Mouse (Mus musculus): Measurements from ENCODE around the gene Gm7029.

The Gm7029 gene

GRCm38 (mm10) chr17:33913264-33913663, 39.6 kb downstream of the Gm7029 start:
- no peak for DNase-seq (ENCODE audit: low read depth, low spot score)

- DNase-seq (ENCODE audit: low read depth, low spot score) = no peak
Observed at GRCm38 (mm10) chr17:33913905-33914304, 40.3 kb downstream of the Gm7029 start.

GRCm38 (mm10) chr17:33914969-33915391, 41.3 kb downstream of the Gm7029 start:
- no peak for DNase-seq (ENCODE audit: low read depth, low spot score)

GRCm38 (mm10) chr17:33915671-33916250, 42.1 kb downstream of the Gm7029 start, which contains the start of the genes Tapbp and Zbtb22:
TSS of gene Tapbp (plus strand) at chr17:33915899.
TSS of gene Zbtb22 (plus strand) at chr17:33915904.
- peak; percentile 96 for DNase-seq (ENCODE audit: low read depth, low spot score)

- DNase-seq (ENCODE audit: low read depth, low spot score) = no peak
Observed at GRCm38 (mm10) chr17:33916294-33916693, 42.7 kb downstream of the Gm7029 start.

GRCm38 (mm10) chr17:33916847-33917655, 43.4 kb downstream of the Gm7029 start:
- no peak for DNase-seq (ENCODE audit: low read depth, low spot score)

- DNase-seq (ENCODE audit: low read depth, low spot score) = no peak
Observed at GRCm38 (mm10) chr17:33917656-33918292, 44.1 kb downstream of the Gm7029 start.

- no peak for DNase-seq (ENCODE audit: low read depth, low spot score)
Observed at GRCm38 (mm10) chr17:33918293-33919203, 44.9 kb downstream of the Gm7029 start.

- DNase-seq (ENCODE audit: low read depth, low spot score) = no peak
Observed at GRCm38 (mm10) chr17:33919351-33920281, 46.0 kb downstream of the Gm7029 start.

- no peak for DNase-seq (ENCODE audit: low read depth, low spot score)
Observed at GRCm38 (mm10) chr17:33920282-33921097, 46.9 kb downstream of the Gm7029 start.

- DNase-seq (ENCODE audit: low read depth, low spot score) = no peak
Observed at GRCm38 (mm10) chr17:33921361-33921760, 47.7 kb downstream of the Gm7029 start.
